Mouse (Mus musculus): ENCODE results near the gene Cd28.

GRCm38 (mm10) chr1:60683766-60684165, 32.8 kb upstream of the Cd28 start:
- TF ChIP-seq POLR2A (IDR thresholded peaks at IDR 0.05; ENCODE audit: insufficient read depth, low read depth, low read length) (no peak), CTCF (IDR thresholded peaks at IDR 0.05; ENCODE audit: insufficient read depth, low read depth, low read length) (no peak)

All from olfactory bulb, adult 2 months (tissue).